Mouse (Mus musculus) stomach, postnatal 0 days (tissue): ENCODE measurements at regions not wholly inside any gene's neighbourhood (a gene's known extent, or its start where the extent isn't known, plus 50 kb on each side); places are given as distances from the start of the nearest gene placed in this dataset.

ENCODE experiments used
- CTCF ChIP-seq: IDR thresholded peaks from 2 replicates; pipeline ENCODE4 v1.5.1; 2016; ENCODE audit warnings: antibody characterized with exemption, low read depth, mild to moderate bottlenecking, moderate library complexity
- EP300 ChIP-seq: optimal IDR thresholded peaks from 2 replicates; pipeline ENCODE3; 2016; ENCODE audit warnings: antibody characterized with exemption

DNA sequence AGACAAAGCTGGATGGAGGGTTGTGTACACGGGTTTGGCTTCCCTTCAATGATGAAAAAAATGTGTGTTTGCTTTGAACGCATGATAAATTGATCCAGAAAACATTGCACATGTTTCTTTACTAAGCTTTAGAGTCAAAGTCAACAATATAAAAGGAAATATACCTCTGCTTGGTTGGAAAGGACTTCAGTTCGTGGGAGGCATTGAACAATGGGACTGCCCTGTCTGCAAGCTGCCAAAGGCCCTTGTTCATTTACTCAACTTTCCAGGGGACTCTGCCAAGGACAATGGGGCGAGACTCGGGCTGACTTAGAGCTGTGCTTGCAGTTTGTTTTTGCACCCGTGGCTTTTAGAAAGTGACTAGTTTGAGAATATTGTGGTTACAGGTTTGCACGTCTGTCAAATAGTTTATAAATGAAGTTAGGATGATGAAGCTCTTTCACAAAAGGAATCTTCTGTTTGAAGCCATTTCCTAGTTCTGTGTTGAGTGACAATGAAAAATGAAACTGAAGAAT lies 889.2 kb downstream of the Zfp704 start:
- no peak for TF ChIP-seq EP300
- TF ChIP-seq CTCF, result no peak
